Mouse (Mus musculus): ENCODE results near the gene Sema3b. TPM values are rescaled to one million over a fixed set of nuclear protein-coding genes. Genes with fewer than 3 reads are reported as not detected.

The Sema3b gene
- polyA plus RNA-seq, 1 experiment = 3.3 TPM

- Histone ChIP-seq H3K4me3 (ENCODE audit: extremely low read depth, insufficient read depth, insufficient read length) (no peak overlapping the region; the same call in 1 of the 2 replicates), H3K4me1 (ENCODE audit: control insufficient read depth, insufficient read depth, insufficient read length) (peaks cover 53% of the 10 kb centered on the region; the same call in 1 of the 2 replicates), H3K27ac (ENCODE audit: insufficient read depth, low read length) (peak overlapping the region; percentile 77), H3K27me3 (ENCODE audit: control insufficient read depth, insufficient read depth, low read length) (no peaks in the 10 kb centered on the region), H3K36me3 (ENCODE audit: control insufficient read depth, insufficient read depth, low read length) (peaks cover 22% of the 10 kb centered on the region)
- WGBS = 22% methylated on average over 5 of the region's 5 CpGs
- DNase-seq (ENCODE audit: low read depth in 1 of 2, low spot score in 2 of 2) = no peak
- TF ChIP-seq POLR2A (IDR thresholded peaks at IDR 0.05; ENCODE audit: low read depth, low read length) (no peak), CTCF (IDR thresholded peaks at IDR 0.05; ENCODE audit: extremely low read depth, insufficient read depth, insufficient read length, insufficient replicate concordance) (no peak)
Observed at GRCm38 (mm10) chr9:107624539-107624938, 15.5 kb upstream of the Sema3b start.

GRCm38 (mm10) chr9:107620954-107621353 is 11.9 kb upstream of the Sema3b start:
- Histone ChIP-seq H3K36me3 (ENCODE audit: control insufficient read depth, insufficient read depth, low read length) (peaks cover 42% of the 10 kb centered on the region), H3K27me3 (ENCODE audit: control insufficient read depth, insufficient read depth, low read length) (no peaks in the 10 kb centered on the region), H3K4me3 (ENCODE audit: extremely low read depth, insufficient read depth, insufficient read length) (no peak overlapping the region), H3K27ac (ENCODE audit: insufficient read depth, low read length) (no peak overlapping the region), H3K4me1 (ENCODE audit: control insufficient read depth, insufficient read depth, insufficient read length) (peaks cover 18% of the 10 kb centered on the region; the same call in 1 of the 2 replicates)
- TF ChIP-seq CTCF (IDR thresholded peaks at IDR 0.05; ENCODE audit: extremely low read depth, insufficient read depth, insufficient read length, insufficient replicate concordance) (no peak), POLR2A (IDR thresholded peaks at IDR 0.05; ENCODE audit: low read depth, low read length) (no peak)
- DNase-seq (ENCODE audit: low read depth in 1 of 2, low spot score in 2 of 2) = no peak

- 87% methylated on average over 13 of the region's 13 CpGs for WGBS
- DNase-seq (ENCODE audit: low read depth in 1 of 2, low spot score in 2 of 2) = no peak
- TF ChIP-seq CTCF (IDR thresholded peaks at IDR 0.05; ENCODE audit: extremely low read depth, insufficient read depth, insufficient read length, insufficient replicate concordance) = no peak
- no peak for TF ChIP-seq POLR2A (IDR thresholded peaks at IDR 0.05; ENCODE audit: low read depth, low read length)
- Histone ChIP-seq H3K27ac (ENCODE audit: insufficient read depth, low read length) (no peak overlapping the region), H3K4me1 (ENCODE audit: control insufficient read depth, insufficient read depth, insufficient read length) (peaks cover 7% of the 10 kb centered on the region; the same call in 1 of the 2 replicates), H3K27me3 (ENCODE audit: control insufficient read depth, insufficient read depth, low read length) (no peaks in the 10 kb centered on the region), H3K36me3 (ENCODE audit: control insufficient read depth, insufficient read depth, low read length) (peaks cover 55% of the 10 kb centered on the region), H3K4me3 (ENCODE audit: extremely low read depth, insufficient read depth, insufficient read length) (no peak overlapping the region)
Observed at GRCm38 (mm10) chr9:107619546-107619879, 10.5 kb upstream of the Sema3b start.

- H3K4me3 ChIP-seq (ENCODE audit: extremely low read depth, insufficient read depth, insufficient read length) = no peak overlapping the region
- peaks cover 59% of the 10 kb centered on the region for H3K36me3 ChIP-seq (ENCODE audit: control insufficient read depth, insufficient read depth, low read length)
- no peak overlapping the region for H3K27ac ChIP-seq (ENCODE audit: insufficient read depth, low read length)
- no peak for TF ChIP-seq CTCF (IDR thresholded peaks at IDR 0.05; ENCODE audit: extremely low read depth, insufficient read depth, insufficient read length, insufficient replicate concordance)
- TF ChIP-seq POLR2A (IDR thresholded peaks at IDR 0.05; ENCODE audit: low read depth, low read length) = no peak
- H3K4me1 ChIP-seq (ENCODE audit: control insufficient read depth, insufficient read depth, insufficient read length) = peaks cover 2% of the 10 kb centered on the region; the same call in 1 of the 2 replicates
- no peak for DNase-seq (ENCODE audit: low read depth in 1 of 2, low spot score in 2 of 2)
- 77% methylated on average over 13 of the region's 13 CpGs for WGBS
- no peaks in the 10 kb centered on the region for H3K27me3 ChIP-seq (ENCODE audit: control insufficient read depth, insufficient read depth, low read length)
Observed at GRCm38 (mm10) chr9:107618778-107619545, 9.9 kb upstream of the Sema3b start.

GRCm38 (mm10) chr9:107618098-107618497 is 9.1 kb upstream of the Sema3b start:
- Histone ChIP-seq H3K4me1 (ENCODE audit: control insufficient read depth, insufficient read depth, insufficient read length) (no peaks in the 10 kb centered on the region), H3K27me3 (ENCODE audit: control insufficient read depth, insufficient read depth, low read length) (no peaks in the 10 kb centered on the region), H3K4me3 (ENCODE audit: extremely low read depth, insufficient read depth, insufficient read length) (no peak overlapping the region), H3K36me3 (ENCODE audit: control insufficient read depth, insufficient read depth, low read length) (peaks cover 64% of the 10 kb centered on the region), H3K27ac (ENCODE audit: insufficient read depth, low read length) (0 out of 2 replicates have a peak overlapping the region, but pooled peaks have one; percentile 2)
- 96% methylated on average over 6 of the region's 6 CpGs for WGBS
- TF ChIP-seq POLR2A (IDR thresholded peaks at IDR 0.05; ENCODE audit: low read depth, low read length) = no peak
- no peak for TF ChIP-seq CTCF (IDR thresholded peaks at IDR 0.05; ENCODE audit: extremely low read depth, insufficient read depth, insufficient read length, insufficient replicate concordance)
- no peak for DNase-seq (ENCODE audit: low read depth in 1 of 2, low spot score in 2 of 2)

GRCm38 (mm10) chr9:107617461-107617860 is 8.4 kb upstream of the Sema3b start:
- peaks cover 64% of the 10 kb centered on the region for H3K36me3 ChIP-seq (ENCODE audit: control insufficient read depth, insufficient read depth, low read length)
- H3K4me1 ChIP-seq (ENCODE audit: control insufficient read depth, insufficient read depth, insufficient read length) = no peaks in the 10 kb centered on the region
- no peaks in the 10 kb centered on the region for H3K27me3 ChIP-seq (ENCODE audit: control insufficient read depth, insufficient read depth, low read length)
- H3K4me3 ChIP-seq (ENCODE audit: extremely low read depth, insufficient read depth, insufficient read length) = no peak overlapping the region
- TF ChIP-seq CTCF (IDR thresholded peaks at IDR 0.05; ENCODE audit: extremely low read depth, insufficient read depth, insufficient read length, insufficient replicate concordance) = no peak
- no peak for TF ChIP-seq POLR2A (IDR thresholded peaks at IDR 0.05; ENCODE audit: low read depth, low read length)
- DNase-seq (ENCODE audit: low read depth in 1 of 2, low spot score in 2 of 2) = no peak
- whole genome bisulfite sequencing = 74% methylated on average over 2 of the region's 2 CpGs
- H3K27ac ChIP-seq (ENCODE audit: insufficient read depth, low read length) = no peak overlapping the region

- no peak for DNase-seq (ENCODE audit: low read depth in 1 of 2, low spot score in 2 of 2)
- TF ChIP-seq POLR2A (IDR thresholded peaks at IDR 0.05; ENCODE audit: low read depth, low read length) (no peak), CTCF (IDR thresholded peaks at IDR 0.05; ENCODE audit: extremely low read depth, insufficient read depth, insufficient read length, insufficient replicate concordance) (no peak)
- Histone ChIP-seq H3K36me3 (ENCODE audit: control insufficient read depth, insufficient read depth, low read length) (peaks cover 57% of the 10 kb centered on the region), H3K27me3 (ENCODE audit: control insufficient read depth, insufficient read depth, low read length) (no peaks in the 10 kb centered on the region), H3K27ac (ENCODE audit: insufficient read depth, low read length) (no peak overlapping the region), H3K4me1 (ENCODE audit: control insufficient read depth, insufficient read depth, insufficient read length) (peaks cover 3% of the 10 kb centered on the region; the same call in 1 of the 2 replicates), H3K4me3 (ENCODE audit: extremely low read depth, insufficient read depth, insufficient read length) (no peak overlapping the region)
- 98% methylated on average over 4 of the region's 4 CpGs for WGBS
Observed at GRCm38 (mm10) chr9:107615035-107615434, 6.0 kb upstream of the Sema3b start.
